ENCODE assay signal across 9 mouse cellular contexts in the genomic region with DNA sequence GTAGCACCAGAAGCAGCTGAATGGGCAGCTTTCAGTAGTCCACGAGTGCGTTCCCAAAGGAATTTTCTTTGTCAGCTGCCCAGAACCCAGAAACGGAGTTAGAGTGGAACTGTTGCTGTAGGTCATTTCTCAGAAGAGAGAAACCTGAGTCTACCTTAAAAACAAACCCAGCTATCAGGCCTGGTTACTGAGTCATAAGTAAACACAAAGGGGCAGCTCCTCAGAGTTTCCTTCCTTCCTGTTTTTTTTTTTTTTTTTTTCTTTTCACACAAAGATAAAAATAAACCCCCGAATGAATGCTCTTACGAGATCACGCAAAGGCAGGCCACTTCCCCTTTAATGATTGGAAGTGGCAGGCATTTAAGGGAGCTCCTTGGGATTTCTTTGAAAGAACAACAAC. TPM values are rescaled to one million over a fixed set of nuclear protein-coding genes. Genes with fewer than 3 reads are reported as not detected.
DNase-seq lines count a peak whose midpoint lies in the region; ATAC-seq and TF ChIP-seq lines count a peak whose summit lies in the region.
"Had no signal": no experiment of that assay in that cellular context is flagged by ENCODE, and none has a peak within 500 bp of the region (broad histone marks: within the 10 kb centered on the region; RNA-seq: fewer than 3 reads in every experiment).

Gene Tspan8, plus strand, starts transcription at position 322 of the 400 bp plus-strand sequence.

- 41% methylated on average over 6 of the region's 6 CpGs for WGBS in lung, embryonic 14.5 days
- 25% methylated on average over 6 of the region's 6 CpGs for WGBS in liver, postnatal 0 days (ENCODE audit: insufficient replicate concordance)

- H3K27ac ChIP-seq in lung, embryonic 14.5 days (ENCODE audit: low read depth) = peak within 1 kb of the TSS; percentile 80
- peak within 1 kb of the TSS; percentile 89 for H3K27ac ChIP-seq in liver, postnatal 0 days (ENCODE audit: low read depth)
- H3K27ac ChIP-seq: neural tube, embryonic 12.5 days had no signal

- peak within 1 kb of the TSS; percentile 50 for H3K4me2 ChIP-seq in lung, embryonic 14.5 days
- H3K4me2 ChIP-seq in liver, postnatal 0 days (ENCODE audit: low read depth, low read length) = peak within 1 kb of the TSS; percentile 56
- H3K4me2 ChIP-seq: neural tube, embryonic 12.5 days had no signal

- DNase-seq in lung, embryonic 14.5 days = peak; percentile 25
- DNase-seq in lung, postnatal 4 days = no peak
- no peak for DNase-seq in gastrocnemius, postnatal 10 days
- no peak for DNase-seq in liver, postnatal 0 days
- peak; percentile 52 for DNase-seq in yolk sac, embryonic 10.5 days (ENCODE audit: low spot score)
- no peak for DNase-seq in right cerebral cortex, adult 18-20 months
- DNase-seq in Muller cell, postnatal 12 days (ENCODE audit: inconsistent ontology term) = no peak

- TF ChIP-seq EP300 in liver, postnatal 0 days (IDR thresholded peaks at IDR 0.05; ENCODE audit: low read depth) = no peak

- no peaks in the 10 kb centered on the region for H3K27me3 ChIP-seq in lung, embryonic 14.5 days (ENCODE audit: insufficient read depth, low read length)
- H3K27me3 ChIP-seq in liver, postnatal 0 days (ENCODE audit: insufficient read depth, low read length) = no peaks in the 10 kb centered on the region
- H3K27me3 ChIP-seq: neural tube, embryonic 12.5 days; Patski had no signal

- peak within 1 kb of the TSS; percentile 48 for H3K9ac ChIP-seq in lung, embryonic 14.5 days
- peak within 1 kb of the TSS; percentile 72 for H3K9ac ChIP-seq in liver, postnatal 0 days (replicated peaks)
- H3K9ac ChIP-seq: neural tube, embryonic 12.5 days had no signal

- TF ChIP-seq CTCF in lung, embryonic 14.5 days (IDR thresholded peaks at IDR 0.05; ENCODE audit: low read depth) = no peak
- TF ChIP-seq CTCF in liver, postnatal 0 days (IDR thresholded peaks at IDR 0.05; ENCODE audit: low read depth) = no peak

- H3K4me3 ChIP-seq in lung, embryonic 14.5 days (ENCODE audit: low read depth, low read length) = peak within 1 kb of the TSS; percentile 26
- H3K4me3 ChIP-seq in liver, postnatal 0 days (ENCODE audit: low read depth, low read length) = peak within 1 kb of the TSS; percentile 62
- H3K4me3 ChIP-seq: neural tube, embryonic 12.5 days had no signal

- no peak for ATAC-seq in lung, embryonic 14.5 days (ENCODE audit: insufficient read depth)
- peak; percentile 31 for ATAC-seq in liver, postnatal 0 days
- ATAC-seq: Patski had no signal

- H3K4me1 ChIP-seq in lung, embryonic 14.5 days (ENCODE audit: insufficient read depth) = no peaks in the 10 kb centered on the region
- 0 out of 2 replicates have a peak, but pooled peaks cover 3% of the 10 kb centered on the region for H3K4me1 ChIP-seq in liver, postnatal 0 days (ENCODE audit: insufficient read depth)
- H3K4me1 ChIP-seq: neural tube, embryonic 12.5 days had no signal

- H3K36me3 ChIP-seq in lung, embryonic 14.5 days (ENCODE audit: insufficient read depth) = no peaks in the 10 kb centered on the region
- no peaks in the 10 kb centered on the region for H3K36me3 ChIP-seq in liver, postnatal 0 days (replicated peaks; ENCODE audit: insufficient read depth, low read length)
- H3K36me3 ChIP-seq: neural tube, embryonic 12.5 days had no signal

- no peaks in the 10 kb centered on the region for H3K9me3 ChIP-seq in lung, embryonic 14.5 days (ENCODE audit: low read depth, low read length)
- H3K9me3 ChIP-seq in liver, postnatal 0 days (ENCODE audit: low read length) = no peaks in the 10 kb centered on the region
- H3K9me3 ChIP-seq: neural tube, embryonic 12.5 days had no signal

RNA-seq across cellular contexts. Expression of gene Tspan8, which starts in this region (rescaled TPM):
- 47.7 and 54.4 TPM in 2 replicates for polyA plus RNA-seq in lung, embryonic 14.5 days (2014; fragmentation: Nextera tagmentation; extraction: Ambion mirVana)
- total RNA-seq in gastrocnemius, postnatal 10 days (2021) = 10 to 100 TPM; 26.6 to 30.9 TPM
- 23.6 and 23.7 TPM in 2 replicates for polyA plus RNA-seq in liver, postnatal 0 days (2015; fragmentation: Nextera tagmentation; extraction: Ambion mirVana)

Comparison
In these comparisons a context has a peak if more than half of its experiments do, and no peak if none do; other contexts are left out.
1. DNase-seq: peak in lung, embryonic 14.5 days (single experiment) and yolk sac, embryonic 10.5 days (single experiment); none in lung, postnatal 4 days (0 of 2), gastrocnemius, postnatal 10 days (single experiment), liver, postnatal 0 days (single experiment), right cerebral cortex, adult 18-20 months (single experiment) and Muller cell, postnatal 12 days (single experiment).